Mouse (Mus musculus) heart, postnatal 4 days (tissue): ENCODE measurements around the gene Tox2. TPM values are rescaled to one million over a fixed set of nuclear protein-coding genes. Genes with fewer than 3 reads are reported as not detected.

ENCODE experiments used
- DNase-seq: peaks from one replicate; pipeline ENCODE4 v3.0.0; 2021
- total RNA-seq, 2 experiments: library from RNA; stranded (reverse); gene quantifications; 2 replicates each; pipeline ENCODE4 v1.2.3; 2021

Tox2 gene
- total RNA-seq, 2 experiments from 2014 or later, result 4.1 to 5.6 TPM

DNA sequence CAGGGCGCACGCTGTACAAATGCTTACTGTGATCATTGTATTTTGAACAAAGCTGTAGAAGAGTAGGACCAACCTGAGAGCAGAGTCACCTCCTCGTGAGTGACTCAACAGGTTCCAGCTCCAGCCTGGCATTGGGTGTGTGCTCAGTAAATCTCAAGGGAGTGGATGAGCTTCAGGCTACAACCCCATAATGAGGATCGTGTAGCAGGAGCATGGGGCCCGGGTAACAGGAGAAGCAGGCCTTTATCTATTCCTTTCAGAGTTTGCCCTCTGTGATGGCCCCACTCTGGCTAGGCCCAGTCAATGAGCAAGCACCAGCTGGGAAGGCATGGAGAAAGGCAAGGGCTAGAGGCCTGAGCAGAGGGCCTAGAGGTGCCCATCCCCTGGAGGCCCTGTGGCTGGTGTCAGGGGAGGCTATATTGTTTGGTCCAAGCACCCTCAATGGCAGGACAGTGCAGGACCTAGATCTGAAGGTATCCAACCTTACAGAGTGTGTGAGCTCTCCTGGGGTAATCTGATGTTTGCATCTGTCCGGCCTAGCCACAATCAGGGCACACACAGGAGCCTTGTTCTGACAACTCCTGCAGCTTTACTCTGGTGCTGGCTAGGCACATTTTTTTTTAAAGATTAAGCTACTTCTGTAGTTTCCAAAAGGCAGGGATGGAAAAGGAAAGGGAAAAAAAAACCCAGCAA is 58.6 kb downstream of the Tox2 start:
- DNase-seq, result no peak

DNA sequence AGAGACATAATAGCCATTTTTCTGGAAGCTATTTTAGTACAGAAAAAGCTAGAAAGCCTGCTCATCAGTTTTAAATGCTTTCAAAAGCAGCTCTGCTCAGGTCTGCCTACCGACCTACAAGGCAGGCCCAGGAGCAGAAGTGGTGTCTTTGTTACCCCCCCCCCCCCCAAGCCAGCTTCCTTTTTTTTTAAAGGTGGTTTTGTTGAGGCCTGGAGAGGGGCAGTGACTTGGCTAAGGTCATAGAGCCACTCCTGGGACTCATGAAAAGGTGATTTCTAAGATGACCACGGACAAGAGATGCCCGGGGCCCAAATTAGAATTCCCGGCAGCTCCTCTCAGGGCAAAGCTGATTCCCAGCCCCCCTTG is 59.1 kb downstream of the Tox2 start:
- DNase-seq, result no peak

DNA sequence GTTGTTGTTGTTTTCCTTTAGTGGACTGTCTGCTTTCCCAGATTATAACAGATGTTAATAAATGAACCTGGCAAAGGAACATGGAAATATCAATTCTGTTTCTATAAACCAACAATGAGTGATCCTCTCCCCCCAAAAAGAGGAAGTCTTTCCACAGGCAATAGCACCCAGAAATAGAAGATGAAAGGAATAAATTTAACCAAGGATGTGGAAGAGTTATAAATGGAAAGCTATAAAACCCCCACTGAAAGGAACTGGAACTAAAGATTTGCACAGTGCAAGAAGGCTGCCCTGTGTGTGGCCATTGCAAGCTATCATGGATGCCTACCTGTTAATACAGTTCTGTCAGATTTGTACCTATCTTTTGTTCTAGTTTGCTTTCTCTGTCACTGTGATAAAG is 64.2 kb downstream of the Tox2 start:
- DNase-seq, result no peak

DNA sequence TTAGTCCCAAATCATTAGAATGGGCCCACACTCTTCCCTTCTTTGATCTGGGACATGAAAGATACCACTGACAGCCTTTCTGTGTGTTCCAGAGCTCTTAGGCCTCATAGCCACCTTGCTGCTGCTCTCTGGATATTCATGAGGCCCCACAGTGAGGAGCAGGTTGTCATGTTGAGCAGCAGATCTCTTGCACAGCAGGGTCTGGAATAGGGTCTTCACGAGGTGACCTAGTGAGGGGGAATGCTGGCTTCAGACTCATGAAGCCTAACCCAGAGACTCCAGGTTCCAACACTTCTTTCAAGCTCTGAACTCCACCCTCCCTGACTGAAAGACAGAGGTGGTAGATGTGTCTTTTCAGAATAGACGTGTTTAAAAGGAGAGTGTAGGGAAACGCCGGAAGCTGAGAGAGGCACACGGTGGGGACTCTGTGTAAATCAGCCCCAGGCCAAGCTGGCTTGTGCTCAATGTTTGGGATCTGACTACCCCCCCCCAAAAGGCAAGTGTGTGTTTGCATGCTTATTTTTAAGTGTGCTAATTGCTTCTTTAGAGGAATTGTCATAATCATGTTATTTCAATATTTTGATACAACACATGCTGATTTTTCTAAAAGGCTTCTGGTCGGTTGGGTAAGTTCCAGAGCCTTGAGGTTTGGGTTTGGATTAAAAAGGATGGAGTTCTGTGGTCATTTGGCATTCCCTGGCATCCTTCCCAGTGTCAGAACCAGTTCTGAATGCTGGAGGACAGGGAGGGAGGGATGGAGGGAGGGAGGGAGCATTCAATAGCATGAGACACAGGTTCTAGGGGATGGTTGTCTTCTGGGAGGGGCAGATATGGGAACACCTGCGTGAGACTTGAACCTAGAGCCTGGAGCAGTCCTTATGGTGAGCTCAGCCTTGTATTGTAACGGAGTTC is 68.9 kb downstream of the Tox2 start:
- DNase-seq, result no peak

DNA sequence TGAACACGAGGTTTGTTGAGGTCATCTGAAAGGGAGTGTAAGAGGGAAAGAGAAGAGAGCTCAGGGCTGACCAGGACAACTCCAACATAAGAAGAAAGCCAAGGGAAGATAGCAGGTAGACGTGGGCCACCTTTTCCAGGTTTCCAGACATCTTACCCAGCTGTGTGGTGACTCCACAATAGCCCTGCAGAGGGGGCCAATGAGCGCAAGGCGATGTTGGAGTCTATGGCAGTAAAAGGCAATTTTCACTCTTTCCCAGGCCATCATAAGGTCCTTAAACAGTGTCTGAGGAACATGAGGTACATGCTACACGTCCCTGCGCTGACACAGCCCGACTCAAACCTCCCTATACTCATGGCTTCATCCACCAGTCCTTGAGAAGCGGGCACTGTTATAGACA is 70.9 kb downstream of the Tox2 start:
- peak; percentile 28 for DNase-seq

DNA sequence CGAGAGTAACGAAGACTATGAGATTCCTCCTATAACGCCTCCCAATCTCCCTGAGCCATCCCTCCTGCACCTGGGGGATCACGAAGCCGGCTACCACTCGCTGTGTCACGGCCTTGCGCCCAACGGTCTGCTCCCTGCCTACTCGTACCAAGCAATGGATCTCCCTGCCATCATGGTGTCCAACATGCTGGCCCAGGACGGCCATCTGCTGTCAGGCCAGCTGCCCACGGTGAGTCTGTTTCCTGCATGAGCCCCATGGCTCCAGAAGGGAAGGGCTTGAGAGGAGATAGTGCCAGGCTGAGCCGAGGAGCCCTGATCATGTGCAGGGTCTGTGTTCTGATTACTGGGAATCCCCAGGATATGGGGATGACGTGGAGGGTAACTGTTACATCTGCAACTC is 73.1 kb downstream of the Tox2 start:
- DNase-seq, result no peak

DNA sequence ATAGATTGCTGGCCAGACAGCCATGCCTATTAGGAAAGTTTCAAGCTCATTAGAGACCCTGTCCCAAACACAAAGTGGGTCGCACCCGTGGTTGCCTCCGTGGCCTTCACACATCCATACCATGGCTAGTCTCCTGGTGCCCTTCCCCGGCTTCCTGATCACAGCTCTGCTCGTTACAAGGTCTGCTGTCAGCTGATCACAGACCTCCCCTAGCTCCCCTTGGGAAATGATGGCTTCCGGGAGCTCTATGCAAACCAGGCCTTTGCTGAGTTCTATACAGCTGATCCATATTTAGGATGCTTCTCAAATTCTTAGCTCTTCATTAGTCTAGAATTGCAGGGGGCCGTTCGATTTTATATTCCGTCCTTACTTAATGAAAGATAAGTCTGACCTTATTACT is 75.1 kb downstream of the Tox2 start:
- DNase-seq, result no peak

DNA sequence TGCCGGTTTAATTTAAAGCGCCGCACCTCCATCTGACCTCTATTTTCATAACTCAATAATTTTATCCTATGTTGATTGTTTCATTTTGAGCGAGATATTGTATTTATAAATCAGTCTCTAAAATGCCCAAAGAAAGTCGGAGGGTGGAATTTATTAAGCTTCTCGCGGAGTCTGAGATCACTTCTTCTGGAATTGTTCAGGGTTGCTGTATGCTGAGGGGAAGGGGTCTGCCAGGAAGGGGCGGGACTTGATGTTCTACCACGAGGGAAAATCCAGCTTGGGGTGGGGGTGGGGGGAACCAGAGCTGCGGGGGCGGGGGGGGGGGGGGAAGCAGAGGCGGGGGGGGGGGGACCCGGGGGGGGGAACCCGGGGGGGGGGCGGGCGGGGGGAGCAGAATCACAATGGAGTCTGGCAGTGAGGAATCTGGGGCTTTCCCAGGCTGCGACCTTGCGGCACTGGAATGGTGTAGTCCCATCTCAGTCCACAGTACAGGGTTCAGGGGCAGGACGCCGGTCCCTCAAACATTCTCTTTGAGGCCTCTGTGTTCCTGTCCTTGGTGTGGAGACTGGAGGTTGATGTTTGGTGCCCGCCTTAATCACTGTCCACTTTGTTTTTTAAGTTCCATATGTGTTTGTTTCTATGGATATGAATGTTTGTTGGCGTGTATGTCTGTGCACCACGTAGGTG is 77.9 kb downstream of the Tox2 start:
- DNase-seq, result no peak

DNA sequence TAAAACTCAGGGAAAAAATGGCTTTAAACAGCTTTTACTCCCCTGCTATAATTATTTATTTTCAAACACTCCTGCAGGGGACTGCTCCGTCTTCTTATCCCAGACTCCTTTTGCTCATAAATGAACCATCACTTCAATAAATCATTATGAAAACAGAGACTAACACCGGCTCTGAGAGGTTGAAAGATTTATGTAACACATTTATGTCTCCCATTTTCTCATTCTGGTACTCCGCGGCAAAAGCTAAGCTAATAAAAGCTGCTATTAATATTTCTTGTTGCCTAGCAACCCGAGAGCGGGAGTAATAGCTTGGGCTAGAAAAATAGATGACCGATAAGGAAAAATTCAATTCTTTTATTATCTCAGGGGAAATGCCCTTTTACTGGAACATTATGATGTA is 81.9 kb downstream of the Tox2 start:
- DNase-seq, result no peak

DNA sequence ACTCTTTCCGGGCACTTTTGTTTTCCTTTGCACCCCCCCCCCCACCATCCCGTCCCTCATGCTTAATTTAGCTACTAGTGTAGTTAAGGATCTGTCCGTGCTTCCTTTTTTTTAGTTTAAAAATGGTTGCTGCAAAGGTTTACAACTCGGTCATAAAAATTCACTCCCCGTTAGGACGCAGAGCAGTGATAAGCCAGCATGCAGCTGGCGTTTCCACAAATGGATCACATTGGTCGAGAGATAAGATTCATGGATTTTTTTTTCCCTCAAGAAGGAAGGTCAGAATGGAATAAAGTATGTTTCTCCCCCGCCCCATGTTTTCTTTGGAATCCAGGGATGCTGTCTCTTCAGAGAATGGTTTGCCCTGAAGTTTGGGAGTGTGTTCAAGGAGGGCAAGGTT is 82.4 kb downstream of the Tox2 start:
- no peak for DNase-seq

DNA sequence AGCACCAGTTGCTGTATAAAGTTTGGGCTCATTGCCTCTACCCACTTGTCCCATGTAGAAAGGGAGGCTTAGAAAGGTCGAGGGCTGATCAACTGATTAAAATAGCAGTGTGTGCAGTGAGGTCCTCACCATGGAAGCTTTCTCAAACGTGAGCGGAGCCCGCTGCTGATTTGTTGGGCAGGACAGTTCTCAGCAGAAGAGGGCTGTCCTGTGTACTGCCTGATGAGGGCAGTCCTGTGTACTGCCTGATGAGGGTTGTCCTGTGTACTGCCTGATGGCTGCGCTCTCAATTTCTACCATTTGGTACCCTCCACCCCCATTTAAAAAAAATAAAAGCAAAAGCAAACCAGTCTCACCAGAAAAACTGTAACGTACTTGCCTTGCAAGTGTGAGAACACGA is 82.8 kb downstream of the Tox2 start:
- peak; percentile 38 for DNase-seq

DNA sequence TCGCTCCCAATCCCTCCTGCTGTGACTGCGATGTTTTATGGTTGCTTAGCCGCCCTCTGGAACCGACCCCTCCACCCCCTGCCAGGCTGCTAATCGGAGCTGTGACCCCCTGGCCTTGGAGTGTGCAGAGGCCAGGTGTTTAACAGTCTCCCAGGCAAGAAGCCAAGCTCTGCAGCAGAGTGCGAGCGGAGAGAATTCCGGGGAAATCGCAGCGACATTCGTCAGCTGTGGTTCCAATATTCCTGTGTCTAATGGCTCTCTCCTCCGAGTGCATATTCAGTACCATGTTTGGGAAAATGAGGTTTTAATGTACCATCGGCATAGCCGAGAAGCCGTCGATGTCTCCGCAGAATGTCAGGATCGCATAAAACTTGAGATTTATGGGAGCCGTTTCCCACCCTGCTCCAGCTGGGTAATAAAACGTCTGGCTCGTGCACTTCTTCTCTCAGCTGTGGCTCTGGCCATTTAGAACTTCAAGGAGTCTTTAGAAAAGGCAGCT is 86.0 kb downstream of the Tox2 start:
- peak; percentile 66 for DNase-seq

DNA sequence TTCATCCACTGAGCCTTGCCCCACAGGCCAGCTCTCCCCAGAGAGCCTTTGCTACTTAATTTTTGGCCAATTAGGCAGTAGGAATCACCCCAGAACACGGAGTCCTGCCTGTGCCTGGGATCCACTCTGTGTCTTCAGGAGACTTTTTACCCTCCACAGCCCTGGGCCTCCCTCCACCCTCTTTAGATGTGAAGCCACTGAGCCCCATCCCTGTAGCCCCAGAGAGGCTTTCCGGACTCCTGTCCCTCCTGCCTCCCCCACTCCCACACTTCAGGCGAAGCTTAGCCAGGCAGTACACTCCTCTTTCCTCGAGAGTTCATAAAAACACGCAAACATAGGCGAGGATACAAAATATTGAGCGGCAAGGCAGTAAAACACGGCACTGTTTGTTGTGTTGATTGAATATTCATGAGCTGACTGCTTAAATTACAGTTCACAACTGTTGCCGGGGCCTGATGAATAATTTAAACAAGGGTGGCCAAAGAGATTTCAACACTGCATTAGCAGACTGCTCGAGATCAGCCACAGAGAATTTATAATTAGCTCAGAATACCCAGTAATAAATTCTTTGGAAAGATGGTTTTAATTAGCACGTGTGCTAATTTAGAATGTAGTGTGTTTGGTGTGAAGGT is 94.2 kb downstream of the Tox2 start:
- no peak for DNase-seq

DNA sequence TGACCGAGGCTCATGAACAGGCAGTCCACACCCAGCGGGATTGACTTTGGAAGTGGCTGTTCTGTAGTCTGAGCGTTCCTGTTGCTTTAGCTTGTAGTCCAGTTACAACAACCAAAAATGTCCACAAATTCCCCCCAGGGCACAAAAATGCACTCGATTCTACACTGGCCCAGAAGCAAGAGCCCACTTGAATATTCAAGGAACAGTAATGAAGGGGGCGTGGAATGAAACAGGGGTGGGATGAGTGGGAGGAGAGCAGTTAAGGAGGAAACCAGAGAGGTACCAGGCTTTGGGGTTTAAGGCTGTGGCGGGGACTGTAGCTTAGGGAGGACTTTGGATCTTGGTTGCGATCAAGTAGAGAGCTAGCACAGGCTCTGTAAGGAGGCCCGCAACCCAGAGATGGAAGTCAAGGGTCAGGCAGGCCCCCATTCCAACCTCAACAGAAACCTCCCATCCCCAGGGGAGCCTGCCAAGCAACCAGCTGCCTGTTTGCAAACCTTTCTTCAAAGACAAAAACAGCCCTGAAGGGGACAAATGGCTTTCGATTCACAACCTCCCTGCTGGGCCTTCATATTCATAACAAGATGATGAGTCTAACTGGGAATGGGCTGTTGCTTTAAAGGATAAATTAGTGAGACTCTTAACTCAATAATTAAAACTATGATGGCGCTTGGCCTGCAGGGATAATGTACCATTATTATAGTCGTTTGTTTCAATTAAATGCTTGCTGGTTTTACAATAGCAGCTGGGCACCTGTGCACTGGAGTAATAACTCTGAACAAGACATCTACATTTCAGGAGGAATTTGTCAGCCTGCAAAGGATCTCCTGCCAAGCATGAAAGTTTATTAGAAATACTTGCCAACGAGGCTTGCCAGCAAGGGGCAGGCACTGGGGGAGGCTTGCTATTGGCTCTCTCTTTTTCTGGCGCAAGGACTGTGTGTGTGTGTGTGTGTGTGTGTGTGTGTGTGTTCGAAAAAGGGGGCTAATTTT is 97.4 kb downstream of the Tox2 start:
- DNase-seq, result peak; percentile 20

DNA sequence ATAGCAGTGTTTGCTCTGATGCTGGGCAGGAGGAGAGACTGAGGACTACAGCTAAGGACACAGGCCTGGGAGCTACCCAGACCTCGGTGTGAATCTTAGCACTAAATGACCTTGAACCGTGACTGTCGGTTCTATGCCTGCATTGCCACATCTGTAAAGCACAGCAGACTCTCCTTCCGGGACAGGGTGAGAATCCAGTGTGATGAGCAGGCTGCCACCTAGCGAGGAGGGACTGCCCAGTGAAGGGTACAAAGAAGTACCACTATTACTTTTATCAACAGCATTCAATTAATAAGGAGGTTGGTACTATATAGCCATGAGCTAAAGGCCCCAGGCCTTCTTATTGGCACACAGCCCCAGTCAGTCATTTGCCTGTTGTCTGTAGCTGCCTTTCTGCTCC is 98.7 kb downstream of the Tox2 start:
- DNase-seq, result no peak

DNA sequence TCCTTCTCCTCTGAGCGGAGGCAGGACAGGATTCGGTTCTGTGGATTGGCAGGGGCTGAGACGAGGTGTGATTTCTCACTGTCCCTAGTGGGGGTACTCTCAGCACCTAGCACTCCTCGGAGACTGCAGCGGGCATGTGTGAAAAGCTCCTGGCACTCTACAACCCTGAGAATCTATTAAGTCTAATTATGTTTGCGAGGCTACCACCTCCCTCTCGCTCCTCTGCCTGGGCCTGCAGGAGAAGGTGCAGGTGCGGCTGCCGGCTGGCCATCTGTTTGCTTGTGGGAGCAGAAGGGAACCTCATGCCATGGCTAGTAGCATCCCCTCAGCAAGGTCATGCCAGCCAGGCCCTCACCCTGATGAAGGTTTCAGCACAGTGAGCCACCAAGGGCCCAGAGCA is 100.1 kb downstream of the Tox2 start:
- DNase-seq, result no peak

DNA sequence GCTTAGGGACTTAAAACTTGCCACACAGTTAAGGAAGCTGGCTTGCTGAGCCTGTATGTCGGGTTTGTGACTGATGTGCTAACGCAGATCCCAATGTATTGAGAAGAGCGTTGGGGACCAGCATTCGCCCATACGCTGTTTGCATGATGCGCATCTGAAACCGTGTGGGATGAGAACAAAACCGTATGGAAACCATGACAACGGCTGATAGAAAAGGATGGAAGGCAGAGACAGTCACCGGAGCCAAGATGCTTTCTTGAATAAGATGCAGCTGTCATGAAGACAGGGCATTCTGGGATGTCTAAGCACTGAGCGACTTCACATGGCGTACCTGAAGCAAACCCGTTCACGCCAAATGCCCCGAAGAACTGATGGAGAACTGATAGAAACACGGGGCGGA is 106.5 kb downstream of the Tox2 start:
- DNase-seq, result no peak

DNA sequence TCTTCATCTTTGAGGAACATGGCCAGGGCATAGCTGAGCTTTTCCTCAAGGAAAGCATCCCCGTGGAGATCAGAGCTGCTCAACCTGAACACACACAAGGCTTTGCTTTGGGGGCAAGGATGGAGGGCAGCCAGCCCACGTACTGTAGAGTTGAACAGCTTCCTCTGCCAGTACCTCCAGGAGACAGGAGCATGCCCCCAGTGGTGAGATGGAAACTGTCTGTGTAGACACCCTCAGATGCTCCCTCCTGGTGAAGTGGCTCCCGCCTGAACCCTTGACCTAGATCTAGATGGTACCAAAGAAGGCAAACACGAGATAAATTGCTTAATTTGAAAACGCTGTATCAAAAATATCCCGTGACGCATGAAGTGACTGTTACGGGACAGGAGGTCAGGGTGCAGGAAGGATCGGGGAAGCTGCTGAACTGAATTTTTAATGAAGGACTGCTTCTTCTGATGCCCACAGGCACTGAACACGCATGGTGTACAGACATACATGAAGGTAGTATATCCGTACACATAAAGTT is 107.3 kb downstream of the Tox2 start:
- DNase-seq, result no peak

DNA sequence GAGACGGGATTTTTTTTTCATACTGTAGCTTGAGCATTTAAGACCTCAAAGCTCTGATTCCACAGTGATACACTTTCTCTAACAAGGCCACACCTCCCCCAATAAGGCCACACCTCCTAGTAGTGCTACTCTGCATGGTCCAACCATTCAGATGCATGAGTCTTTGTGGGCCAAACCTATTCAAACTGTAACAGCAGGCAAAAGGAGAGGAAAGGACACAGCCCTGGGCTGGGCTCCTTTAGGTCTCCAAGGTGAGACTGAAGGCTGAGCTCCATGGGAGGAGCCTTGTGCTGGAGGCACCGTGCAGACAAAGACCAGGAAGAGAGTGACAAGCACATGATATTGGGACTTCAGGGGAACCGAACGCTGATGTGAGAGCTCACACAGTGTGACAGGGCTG is 114.4 kb downstream of the Tox2 start:
- DNase-seq, result no peak

DNA sequence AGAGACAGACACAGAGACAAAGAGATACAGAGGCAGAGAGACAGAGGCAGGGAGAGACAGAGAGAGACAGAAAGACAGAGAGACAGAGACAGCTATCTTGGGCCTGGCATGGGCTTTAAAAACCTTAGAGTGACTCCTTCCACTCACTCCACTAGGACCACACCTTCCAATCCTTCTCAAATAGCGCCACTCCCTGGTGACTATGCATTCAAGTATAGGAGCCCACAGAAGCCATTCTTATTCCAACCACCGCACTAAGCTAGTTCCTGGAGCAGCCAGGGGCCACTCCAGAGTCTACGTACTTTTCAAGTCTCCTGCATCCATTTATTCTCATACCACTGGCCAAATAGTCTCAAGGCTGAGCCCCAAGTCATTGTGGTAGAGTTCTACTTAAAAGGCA is 115.9 kb downstream of the Tox2 start:
- no peak for DNase-seq

DNA sequence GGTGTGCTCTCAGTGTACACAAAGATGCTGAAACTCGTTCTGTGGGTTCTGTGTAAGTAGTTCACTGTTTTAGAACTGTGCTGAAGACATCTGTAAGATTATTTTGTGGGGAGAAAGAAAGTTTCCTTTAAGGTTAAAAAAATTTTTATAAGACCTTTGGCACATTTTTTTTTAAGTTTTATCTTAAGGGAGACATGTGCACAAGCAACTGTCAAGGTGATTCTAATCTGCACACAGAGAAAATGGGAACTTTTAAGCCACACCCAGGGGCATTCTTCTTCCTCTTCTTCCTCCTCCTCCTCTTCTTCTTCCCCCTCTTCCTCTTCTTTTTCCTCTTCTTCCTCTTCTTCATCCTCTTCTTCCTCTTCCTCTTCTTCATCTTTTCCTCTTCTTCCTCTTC is 120.2 kb downstream of the Tox2 start:
- DNase-seq, result no peak
